Mouse (Mus musculus) cerebellum, postnatal 10 days (tissue): ENCODE data around the gene Pak6.
"Not testable (repeated sequence)": the region's sequence is repeated elsewhere in the genome, so short reads cannot be mapped to it uniquely, and the experiment has no call there.

ENCODE experiments used
- DNase-seq, 2 experiments: peaks; one replicate each; pipeline ENCODE4 v3.0.0; 2021; ENCODE audit warnings: mixed read lengths in 2 of 2

Gene Pak6

DNA sequence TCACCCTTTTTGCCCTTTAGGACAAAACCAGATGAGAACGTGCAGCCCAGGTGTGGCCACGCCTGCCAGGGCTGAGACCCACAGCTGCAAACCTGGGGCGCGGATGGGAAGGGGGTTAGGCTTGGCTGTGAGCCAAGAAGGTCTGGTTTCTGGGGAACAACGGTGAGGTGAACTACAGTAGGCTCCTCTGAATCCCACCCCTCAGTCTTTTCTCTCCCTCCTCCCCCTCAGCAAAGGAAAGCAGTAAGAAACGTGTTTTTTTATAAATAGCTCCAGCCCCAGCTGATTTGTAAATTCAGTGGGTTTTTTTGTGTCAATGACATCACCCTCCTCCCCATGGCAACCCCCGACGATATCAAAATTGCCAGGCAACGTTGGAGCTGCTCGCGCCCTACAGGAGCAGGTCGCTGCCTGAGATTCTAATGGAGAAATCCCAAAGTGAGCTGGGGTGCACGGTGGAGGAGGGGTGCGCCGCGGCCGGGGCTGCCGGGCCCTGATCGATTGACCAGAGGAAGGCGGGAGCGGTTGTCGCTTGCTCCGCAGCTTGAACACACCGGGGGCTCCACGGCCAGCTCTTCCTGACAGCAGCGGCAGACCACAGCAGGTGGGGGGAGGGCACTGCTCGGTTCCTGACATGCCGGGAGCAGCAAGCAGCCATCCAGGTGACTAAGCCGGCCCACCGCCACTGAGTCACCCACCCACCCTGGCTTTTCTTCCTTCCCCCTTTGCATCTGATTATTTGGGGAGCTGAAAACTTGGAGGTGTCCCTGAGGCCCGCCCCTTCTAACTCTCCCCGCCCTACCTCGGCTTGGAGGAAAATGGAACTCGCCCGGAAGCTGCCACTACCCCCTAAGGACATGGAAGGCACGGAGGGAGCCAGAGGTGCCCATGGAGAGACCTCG is at the start of gene Pak6:
Pak6 (plus strand) TSS at position 402 of the 902 bp plus-strand sequence.
- DNase-seq = peak; percentile 47 to 49

DNA sequence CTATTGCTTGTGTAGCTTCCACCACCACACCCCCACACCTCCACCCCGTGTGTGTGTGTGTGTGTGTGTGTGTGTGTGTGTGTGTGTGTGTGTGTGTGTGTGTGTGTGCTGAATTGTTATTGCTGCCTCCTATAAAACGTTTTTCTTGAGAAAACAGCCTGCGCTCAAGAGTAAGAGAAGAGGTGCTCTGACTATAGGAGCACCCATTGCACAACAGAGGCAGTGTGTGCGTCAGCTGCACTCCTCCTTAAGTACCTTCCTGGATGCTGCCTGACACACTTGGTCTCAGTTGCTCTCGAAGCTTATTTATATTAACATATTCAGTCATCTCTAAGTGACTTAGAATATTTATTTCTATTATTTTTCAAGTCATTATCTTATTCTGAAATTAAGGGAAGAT is 45.1 kb upstream of the Pak6 start:
- no peak for DNase-seq

DNA sequence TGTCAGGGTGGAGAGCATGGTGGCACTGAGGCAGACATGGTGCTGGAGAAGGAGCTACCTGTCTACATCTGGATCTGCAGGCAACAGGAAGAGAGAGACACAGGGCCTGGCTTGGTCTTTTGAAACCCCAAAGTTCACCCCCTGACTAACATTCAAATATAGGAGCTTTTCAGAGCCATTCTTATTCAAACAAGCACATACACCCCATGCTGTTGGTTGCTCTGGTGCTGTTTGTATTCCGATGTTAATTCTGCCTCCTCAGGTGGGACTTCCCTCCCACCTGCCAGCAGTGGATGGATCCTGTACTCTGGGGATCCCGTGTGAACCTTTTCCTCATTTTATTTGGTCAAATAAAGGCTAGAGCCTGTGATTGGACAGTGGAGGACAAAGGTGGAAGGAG is 43.0 kb upstream of the Pak6 start:
- DNase-seq = no peak

DNA sequence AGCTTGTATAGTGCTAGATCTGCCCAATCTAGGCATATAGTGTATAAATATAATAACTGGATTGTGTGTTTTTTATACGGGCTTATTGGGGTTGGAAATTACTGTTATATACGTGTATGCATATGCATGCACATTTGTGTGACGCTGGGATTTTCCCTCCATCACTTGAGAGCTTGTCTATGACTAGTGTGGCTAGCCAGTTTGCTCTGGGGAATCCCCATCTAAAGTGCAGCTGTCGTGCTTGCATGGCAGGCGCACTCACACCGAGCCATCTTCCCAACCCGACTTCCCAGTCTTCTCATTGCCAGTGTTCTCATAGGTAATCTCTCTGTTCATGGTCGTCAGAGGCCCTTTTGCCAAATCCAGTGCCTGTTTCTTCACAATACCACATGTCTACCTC is 42.5 kb upstream of the Pak6 start:
- DNase-seq = no peak

DNA sequence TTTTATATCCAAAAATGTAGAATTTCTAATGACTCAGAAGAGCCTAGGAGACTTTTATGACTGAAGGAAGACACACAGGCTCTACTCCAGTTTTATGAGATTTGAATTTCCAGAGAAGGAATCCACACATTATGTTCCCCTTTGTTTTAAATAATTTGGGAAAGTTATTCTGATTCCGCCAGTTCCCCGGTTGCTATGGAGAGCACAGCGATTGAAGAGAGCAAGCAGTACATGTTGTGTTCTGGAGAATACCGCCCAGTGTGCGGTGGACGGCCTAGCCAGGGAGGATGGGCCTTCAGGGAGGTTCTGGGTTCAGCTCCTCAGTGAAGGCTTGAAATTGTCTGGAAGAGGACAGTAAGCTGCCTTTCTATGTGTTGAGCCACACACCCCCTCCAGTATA is 33.8 kb upstream of the Pak6 start:
- no peak for DNase-seq

DNA sequence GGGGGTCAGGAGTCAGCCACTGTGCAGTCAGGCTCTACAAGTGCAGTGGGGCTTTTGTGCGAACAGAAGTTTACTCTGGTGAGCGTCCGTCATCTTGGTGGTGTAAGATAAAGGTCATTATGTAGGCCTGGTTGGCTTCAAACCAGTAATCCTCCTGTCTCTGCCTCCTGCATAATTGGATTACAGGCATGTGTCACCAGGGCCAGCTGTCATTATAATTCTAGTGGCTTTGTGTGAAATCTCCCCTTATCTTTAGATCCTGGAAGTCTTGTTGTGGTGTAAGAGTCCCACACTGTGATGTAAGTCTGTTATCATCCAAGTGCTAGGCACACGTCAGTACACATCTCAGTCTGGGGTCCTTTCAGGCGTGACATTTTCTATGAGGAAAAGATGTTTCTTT is 29.7 kb upstream of the Pak6 start:
- DNase-seq = no peak

DNA sequence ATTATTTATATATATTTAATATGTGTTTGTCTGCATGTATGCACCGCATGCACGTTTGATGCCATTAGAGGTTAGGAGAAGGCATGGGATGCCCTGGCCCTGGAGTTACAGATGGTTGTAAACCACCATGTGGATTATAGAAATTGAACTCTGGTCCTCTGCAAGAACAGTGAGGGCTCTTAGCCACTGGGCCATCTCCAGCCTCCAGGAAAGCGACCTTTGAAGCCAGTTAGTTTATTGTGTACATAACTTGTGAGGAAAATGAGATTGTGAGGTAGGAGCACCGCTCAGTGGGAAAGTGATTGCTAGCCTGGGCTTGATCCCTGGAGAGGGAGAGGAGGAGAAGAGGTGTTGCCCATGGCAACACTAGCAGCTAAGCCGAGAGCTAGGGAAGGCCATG is 25.8 kb upstream of the Pak6 start:
- DNase-seq = no peak

DNA sequence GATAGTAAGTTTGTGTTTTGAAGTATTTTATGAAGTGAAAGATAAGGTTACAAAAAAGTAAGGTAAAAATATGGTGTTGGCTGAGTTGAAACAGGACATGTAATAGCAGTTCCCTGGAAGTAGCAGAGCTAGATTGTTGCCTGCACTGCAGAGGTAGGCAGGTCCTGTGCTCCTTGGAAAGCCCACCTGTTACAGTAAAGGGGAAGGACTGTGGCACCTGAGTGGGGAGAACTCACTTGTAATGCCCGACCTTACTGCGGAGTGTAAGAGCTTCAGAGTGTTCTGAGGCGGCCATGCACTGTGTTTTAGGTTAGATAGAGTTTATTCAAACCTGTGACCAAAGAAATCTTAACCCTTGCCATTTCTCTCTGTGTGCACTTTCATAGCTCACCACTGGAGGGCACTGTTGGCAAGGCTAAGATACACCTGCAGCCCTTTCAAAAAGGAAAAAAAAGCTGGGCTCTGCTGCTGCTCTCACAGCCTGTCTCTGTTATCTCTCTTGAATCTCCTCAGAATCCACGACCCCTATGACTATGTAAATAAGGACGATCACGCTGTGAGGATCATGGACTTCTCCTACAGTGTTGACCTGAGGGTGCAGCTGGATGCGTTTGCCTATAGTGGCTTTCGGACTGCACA is 25.1 kb upstream of the Pak6 start:
- DNase-seq = peak; percentile 83 to 89

DNA sequence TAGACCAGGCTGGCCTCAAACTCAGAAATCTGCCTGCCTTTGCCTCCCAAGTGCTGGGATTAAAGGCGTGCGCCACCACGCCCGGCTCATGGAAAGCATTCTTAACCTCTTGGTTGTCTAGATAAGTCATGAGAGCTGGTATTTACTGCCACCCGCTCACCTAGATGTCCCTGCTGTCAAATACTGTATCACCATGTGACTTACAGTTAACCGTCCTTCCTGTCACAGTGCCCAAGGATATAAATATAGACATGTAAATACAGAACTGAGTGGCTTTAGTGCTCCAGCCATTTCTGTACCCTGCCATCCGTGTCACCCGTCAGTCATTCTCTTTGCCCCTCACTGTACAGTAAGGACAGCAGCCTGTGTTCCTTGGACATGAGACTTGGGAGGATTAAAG is 24.4 kb upstream of the Pak6 start:
- DNase-seq = no peak

DNA sequence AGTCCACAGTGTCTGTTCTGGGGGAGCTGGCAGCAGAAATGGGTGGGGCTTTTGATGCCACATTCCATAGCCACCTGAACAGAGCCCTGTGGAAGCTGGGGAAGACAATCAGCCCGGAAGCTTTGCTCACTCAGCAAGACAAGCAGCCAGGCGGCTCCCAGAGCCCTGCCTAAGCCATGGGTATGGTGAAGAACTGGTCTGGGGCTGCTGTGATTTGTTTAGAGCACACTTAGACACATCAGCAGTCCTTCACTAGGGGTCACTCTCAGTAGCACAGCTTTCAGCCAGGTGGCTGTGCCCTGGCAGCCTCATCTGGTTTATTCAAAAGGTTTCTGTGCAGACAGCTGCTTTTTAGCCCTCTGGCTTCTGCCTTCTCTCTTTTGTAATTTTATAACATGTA is 22.0 kb upstream of the Pak6 start:
- no peak for DNase-seq

DNA sequence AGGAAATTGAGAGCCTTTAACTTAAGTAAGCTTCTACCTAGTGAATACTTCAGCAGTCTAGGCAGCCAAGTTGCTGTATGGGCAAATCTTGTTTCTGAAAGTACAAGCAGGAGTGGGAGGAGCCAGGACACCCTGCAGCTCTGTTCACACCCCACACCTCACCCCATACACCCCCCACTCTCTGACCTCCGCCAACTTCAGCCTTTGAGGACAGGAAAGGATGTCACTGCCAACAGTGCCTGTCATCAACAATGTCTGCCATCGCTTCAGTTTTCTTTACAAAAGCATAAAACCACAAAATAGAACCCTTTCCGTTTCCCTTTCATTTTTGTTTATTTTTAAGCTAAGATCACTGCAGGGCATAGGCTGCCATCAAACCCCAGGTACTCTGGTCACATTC is 20.7 kb upstream of the Pak6 start:
- no peak for DNase-seq

DNA sequence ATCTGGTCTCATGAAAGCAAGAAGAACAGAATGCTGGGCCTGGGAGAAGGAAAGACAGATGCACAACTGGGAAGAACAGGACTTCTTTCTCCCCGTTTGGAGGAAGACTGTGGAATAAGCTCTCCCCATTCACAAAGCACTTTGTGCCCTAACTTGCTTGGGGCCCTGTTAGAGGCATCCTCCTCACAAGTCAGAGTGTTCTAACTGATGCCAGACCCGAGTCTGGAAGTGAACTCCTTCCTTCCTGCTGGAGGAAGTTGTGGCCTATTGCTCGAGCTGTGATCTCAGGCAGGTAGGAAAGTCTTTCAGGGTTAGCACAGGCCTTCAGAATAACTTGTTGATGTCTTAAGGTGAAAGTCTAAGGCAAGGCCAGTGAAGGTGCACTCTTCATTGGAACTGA is 20.2 kb upstream of the Pak6 start:
- no peak for DNase-seq

DNA sequence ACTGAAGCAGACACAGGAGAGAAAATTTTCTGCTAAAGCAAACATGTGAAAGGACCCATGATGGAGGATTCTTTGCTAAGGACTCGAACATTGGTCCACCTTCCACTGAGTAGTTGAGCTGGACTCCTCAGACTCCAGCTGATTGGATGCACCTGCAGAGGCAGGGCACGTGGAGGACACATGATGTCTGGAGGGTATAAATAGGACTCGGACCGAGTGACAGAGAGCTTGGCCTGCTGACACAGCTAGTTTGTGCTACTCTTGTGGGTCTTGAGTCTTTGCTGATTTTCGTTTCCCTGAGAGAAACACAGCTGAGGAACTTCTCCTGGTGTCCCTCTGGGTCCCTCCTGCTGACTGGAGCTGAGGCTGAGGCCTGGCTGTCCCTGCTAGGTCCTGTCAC is 16.4 kb upstream of the Pak6 start:
- no peak for DNase-seq

DNA sequence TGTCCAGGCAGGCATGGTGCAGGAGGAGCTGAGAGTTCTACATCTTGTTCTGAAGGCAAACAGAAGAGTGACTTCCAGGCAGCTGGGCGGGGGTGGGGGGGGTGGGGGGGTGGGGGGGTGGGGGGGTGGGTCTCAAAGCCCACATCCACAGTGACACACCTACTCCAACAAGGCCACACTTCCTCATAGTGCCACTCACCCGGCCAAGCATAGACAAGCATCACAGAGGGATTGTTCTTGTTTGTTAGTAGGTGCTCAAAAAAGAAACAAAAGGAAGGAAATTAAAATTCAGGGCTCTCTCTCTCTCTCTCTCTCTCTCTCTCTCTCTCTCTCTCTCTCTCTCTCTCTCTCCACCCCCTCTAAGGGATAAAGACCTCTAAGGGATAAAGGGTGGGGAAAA is 12.4 kb upstream of the Pak6 start:
- DNase-seq = not testable (repeated sequence)

DNA sequence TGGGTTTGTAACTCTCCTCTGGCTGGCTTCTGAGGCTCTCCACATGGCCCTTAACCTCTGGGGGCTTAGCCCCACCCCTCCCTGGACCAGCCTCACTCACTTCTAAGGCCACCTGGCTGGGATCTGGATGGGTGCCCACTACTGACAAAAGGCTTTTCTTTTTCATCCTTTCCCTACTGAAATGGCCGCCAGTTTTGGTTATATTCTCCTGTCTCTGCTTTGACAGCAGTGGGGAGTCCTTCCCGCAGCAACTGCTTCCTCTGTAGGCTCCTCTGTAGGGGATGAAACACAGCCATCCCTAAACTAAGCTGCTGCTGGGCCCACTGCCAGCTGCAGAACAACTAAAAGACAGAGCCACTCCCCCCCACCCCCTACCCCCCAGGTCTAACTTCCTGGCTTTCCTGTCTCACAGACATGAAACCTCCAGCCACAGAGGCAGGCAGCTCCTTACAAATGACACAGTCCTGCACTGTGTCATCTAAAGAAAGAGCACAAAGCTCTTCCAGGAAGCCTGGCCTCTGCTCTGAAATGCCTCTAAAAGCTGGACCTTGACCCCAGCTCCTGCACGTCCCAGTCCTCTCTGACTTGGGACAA is 6.3 kb upstream of the Pak6 start:
- DNase-seq = peak; percentile 27 to 29

DNA sequence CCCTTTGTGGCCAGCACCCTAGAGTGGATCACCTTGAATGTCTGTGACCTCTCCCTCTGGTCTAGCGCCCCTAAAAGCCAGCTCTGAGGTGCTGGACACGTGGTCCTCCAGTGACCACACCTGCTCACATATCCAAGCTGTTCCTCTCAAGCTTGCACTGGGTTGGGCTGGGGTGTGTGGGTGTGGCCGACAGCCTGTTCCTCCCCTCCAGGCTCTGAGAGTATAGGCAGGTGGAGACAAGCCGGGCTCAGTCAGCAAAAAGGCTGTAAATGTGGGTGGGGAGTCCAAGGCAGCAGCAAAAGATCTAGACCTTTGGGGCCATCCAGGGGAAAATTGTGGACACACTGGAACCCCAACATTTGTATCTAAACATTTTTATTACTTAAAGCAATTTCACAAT is 4.6 kb upstream of the Pak6 start:
- no peak for DNase-seq

DNA sequence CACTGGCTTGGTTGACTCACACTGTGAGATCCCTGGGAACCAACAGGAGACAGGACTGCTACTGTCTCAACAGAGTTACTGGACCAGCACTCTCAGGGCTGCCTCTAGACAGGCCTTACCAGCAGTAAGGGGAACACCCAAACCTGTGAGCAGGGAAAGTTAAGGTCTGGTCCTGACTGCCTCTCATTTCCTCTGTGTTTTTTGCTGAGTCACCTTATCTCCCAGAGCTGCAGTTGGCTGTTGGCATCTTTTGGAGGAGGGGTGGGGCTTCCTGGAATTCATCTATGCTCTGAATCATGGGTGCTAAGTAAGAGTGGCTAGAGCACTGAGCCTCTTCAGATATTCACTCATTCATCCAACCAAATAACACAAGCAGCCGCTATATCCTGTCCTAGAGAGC is 4.0 kb upstream of the Pak6 start:
- DNase-seq = no peak

DNA sequence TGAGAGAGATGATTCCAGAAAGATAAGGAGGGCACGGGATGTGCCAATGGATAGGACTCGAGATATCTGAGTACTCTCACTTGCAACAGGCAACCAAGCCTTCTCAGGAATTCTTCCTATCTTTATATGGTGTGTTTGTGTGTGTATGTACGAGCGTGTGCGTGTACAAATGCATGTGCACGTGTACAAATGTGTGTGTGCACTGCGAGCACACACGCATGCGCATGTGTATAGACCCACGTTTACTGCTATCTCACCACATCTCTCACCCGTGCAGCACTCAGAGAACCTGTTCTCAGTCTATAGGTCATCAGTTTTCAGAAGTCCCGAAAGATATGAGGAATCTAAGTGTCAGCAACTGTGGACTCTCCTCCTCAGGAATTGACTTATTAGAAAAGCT is 3.6 kb upstream of the Pak6 start:
- DNase-seq = no peak

DNA sequence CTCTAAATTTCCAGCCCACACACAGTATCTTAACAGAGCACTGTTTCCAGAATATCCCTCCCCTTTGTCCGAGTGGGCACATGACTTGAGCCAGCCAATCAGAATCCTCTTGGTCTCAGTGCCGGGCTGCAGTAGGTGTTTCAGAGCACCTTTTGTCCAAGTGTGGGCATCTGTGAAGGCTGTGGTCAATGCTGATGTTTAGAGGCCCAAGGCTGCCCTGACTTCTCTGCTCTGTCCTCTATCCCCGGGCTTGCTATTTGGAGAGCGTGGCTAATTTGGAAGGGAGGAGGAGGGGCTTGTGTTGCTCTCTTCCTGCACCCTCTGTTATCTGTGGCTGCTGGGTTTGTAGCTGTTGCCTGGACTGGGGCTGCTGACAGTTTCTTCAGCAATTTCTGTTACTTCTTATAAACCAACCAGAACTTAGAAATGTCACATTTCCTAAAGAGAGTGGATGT is 3.1 kb upstream of the Pak6 start:
- peak; percentile 74 to 80 for DNase-seq

DNA sequence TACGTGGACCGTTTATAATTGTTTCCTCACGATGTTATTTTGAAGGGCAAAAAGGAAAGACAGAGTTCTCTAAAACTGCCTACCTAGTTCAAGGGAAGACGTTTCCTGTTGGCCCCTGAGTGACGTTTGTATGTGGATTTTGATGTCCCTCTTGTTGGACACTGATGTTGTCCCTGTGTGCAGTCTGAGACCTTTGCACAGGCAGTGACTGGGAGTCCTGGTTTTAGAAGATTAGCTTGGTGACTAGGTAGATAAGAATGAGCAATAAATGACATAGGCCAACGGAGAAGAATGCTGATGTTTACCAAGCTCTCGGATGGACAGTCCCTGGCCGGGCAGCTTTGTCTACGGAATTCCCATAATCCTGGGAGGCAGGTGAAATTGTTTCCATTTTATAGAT is 1.2 kb upstream of the Pak6 start:
- DNase-seq = no peak

DNA sequence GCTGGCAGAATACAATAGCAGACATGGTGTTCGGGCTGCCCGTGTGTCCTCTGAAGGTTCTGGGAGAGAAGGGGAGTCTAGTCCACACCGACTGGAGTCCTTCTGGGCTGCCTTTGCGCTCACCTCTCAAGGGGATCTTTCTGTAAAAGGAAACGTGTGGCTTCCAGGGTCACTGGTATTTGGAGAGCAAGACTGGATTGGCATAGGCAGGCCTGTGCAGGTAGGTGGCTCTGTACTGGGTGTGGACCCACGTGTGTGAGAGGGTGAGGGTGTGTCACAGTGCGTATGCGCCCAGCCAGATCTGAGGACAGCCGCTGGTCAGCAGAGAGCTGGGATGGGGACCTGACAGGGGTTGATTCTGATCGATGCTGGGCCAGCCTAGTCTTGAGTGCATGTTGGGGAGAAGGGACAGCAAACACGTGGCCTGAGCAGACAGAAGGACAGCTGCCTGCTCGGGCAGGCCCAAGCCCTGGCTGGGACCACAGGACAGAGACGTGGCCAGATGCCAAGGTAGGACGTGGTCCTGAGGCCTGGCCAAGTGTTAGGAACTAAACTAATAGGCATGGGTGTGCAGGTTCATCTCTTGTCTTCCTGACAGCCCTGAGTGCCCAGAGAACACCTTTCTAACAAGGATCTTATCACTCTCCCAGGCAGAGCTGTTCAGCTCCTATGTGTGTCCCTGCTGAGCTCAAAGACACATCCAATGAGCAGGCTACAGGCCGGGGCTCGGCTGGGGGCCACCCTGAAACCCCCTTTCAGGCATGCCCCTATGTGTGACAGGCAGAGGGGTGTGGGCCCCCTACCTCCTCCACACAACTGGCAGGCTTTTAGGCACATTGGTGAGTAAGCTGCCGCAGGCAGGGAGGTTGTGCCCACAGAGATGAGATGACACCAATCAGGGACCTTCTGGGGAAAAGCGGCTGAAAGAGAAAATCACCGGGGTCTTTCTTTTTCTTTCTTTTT is 982 bp downstream of the Pak6 start:
- peak; percentile 63 to 69 for DNase-seq

DNA sequence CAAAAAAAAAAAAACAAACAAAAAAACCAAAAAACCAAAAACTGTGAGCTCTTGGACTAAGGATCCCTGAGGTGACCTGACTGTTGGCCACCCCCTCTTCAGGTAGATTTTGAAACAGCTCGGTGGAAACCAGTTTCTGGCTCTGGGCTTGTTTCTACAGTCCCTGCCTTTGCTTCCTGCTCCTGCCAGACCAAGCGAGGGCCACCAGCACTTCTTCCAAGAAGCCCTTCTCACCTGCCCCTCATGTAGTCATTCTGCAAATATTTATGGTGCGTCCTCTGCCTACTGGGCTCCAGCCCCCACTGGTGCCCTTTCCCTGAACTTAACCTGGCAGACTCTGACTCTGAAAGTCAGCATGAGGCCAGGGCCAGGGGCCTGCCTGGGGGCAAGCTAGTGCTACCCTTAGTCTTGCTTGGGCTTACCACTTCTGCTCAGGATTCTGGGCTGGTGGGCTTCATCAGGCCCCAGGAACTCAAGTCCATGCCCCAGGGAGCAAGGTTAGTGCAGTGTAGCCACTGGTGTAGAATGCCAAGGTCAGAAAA is 1.9 kb downstream of the Pak6 start:
- DNase-seq = no peak

DNA sequence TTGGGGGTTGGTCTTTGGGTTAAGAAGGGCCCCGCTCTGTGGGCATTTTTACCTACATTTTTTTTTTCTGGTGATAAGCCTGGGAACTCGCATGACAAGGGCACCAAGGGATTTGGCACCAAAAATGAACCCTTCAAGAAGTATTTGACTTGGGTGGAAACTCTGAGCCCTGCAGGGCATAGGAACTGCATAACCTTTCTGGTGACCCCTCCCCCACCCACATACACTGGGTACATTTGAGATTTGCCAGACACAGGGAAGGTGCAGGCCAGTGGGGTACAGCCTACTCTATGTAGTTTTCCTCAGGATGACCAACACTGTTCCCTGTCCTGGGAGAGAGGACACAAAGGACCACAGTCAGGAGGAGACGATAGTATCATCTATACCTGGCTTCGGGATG is 2.5 kb downstream of the Pak6 start:
- no peak for DNase-seq
